Mouse (Mus musculus): ENCODE data around the gene Shroom3. TPM values are rescaled to one million over a fixed set of nuclear protein-coding genes. Genes with fewer than 3 reads are reported as not detected.

The Shroom3 gene
- total and polyA plus RNA-seq, 3 experiments: not detected

DNA sequence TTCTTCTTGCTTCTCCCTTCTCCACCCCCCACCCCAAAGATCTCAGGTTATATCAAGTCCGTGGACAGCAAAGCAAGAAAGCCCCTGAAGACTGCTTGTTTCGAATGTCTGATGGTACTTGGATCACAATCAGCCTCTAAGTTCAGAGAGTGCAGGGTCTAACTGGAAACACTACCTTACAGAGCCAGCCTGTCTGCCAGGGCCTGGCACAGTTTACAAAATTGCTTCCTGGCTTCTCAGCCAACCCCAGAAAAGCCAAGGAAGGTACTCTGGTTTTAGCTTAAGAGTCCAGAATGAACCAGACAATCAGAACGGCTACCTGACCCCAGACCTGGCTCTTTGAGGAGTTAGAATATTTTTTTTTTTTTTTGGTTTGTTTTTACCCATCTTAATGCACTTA is 159.6 kb downstream of the Shroom3 start:
- Histone ChIP-seq H3K4me3 (ENCODE audit: control insufficient read depth in 1 of 2, insufficient read depth in 1 of 2, low read depth in 2 of 2, low read length in 2 of 2) (no peak overlapping the region), H3K27me3 (ENCODE audit: control insufficient read depth in 1 of 2, insufficient read depth in 2 of 2, low read length in 2 of 2) (no peaks in the 10 kb centered on the region), H3K36me3 (ENCODE audit: control insufficient read depth in 1 of 2, insufficient read depth in 2 of 2, low read length in 2 of 2) (no peaks in the 10 kb centered on the region), H3K9ac (ENCODE audit: control insufficient read depth, low read depth, low read length, poor library complexity, severe bottlenecking) (no peak overlapping the region), H3K9me3 (replicated peaks; ENCODE audit: insufficient read depth, low read length) (no peaks in the 10 kb centered on the region), H3K4me1 (ENCODE audit: control insufficient read depth in 1 of 2, insufficient read depth in 2 of 2, low read length in 2 of 2) (no peaks in the 10 kb centered on the region), H3K79me2 (ENCODE audit: control insufficient read depth, insufficient read depth, low read length, poor library complexity) (no peaks in the 10 kb centered on the region), H3K27ac (ENCODE audit: control insufficient read depth, low read depth, low read length) (no peak overlapping the region)
- DNase-seq (ENCODE audit: low read depth, low spot score): no peak
- TF ChIP-seq CHD1 (IDR thresholded peaks at IDR 0.05; ENCODE audit: low read depth, low read length) (no peak), RAD21 (IDR thresholded peaks at IDR 0.05; ENCODE audit: low read depth, low read length) (no peak), CTCF (IDR thresholded peaks at IDR 0.05 in 2 of 3, conservative IDR thresholded peaks at IDR 0.05 in 1 of 3; ENCODE audit: control insufficient read depth in 1 of 3, insufficient read depth in 1 of 3, low read depth in 2 of 3, low read length in 3 of 3, poor library complexity in 1 of 3, severe bottlenecking in 1 of 3) (no peak), MAX (IDR thresholded peaks at IDR 0.05; ENCODE audit: low read length) (no peak), ZC3H11A (IDR thresholded peaks at IDR 0.05; ENCODE audit: low read depth, low read length) (no peak), MYC (IDR thresholded peaks at IDR 0.05; ENCODE audit: low read depth, low read length) (no peak)

GRCm38 (mm10) chr5:92843850-92844785 is 160.9 kb downstream of the Shroom3 start:
- Histone ChIP-seq H3K9me3 (replicated peaks; ENCODE audit: insufficient read depth, low read length) (no peaks in the 10 kb centered on the region), H3K4me1 (ENCODE audit: control insufficient read depth in 1 of 2, insufficient read depth in 2 of 2, low read length in 2 of 2) (no peaks in the 10 kb centered on the region), H3K27me3 (ENCODE audit: control insufficient read depth in 1 of 2, insufficient read depth in 2 of 2, low read length in 2 of 2) (no peaks in the 10 kb centered on the region), H3K36me3 (ENCODE audit: control insufficient read depth in 1 of 2, insufficient read depth in 2 of 2, low read length in 2 of 2) (no peaks in the 10 kb centered on the region), H3K27ac (ENCODE audit: control insufficient read depth, low read depth, low read length) (no peak overlapping the region), H3K9ac (ENCODE audit: control insufficient read depth, low read depth, low read length, poor library complexity, severe bottlenecking) (no peak overlapping the region), H3K4me3 (ENCODE audit: control insufficient read depth in 1 of 2, insufficient read depth in 1 of 2, low read depth in 2 of 2, low read length in 2 of 2) (no peak overlapping the region), H3K79me2 (ENCODE audit: control insufficient read depth, insufficient read depth, low read length, poor library complexity) (no peaks in the 10 kb centered on the region)
- TF ChIP-seq TBP (IDR thresholded peaks at IDR 0.05; ENCODE audit: low read depth, low read length): no peak
- TF ChIP-seq ZMIZ1 (IDR thresholded peaks at IDR 0.05; ENCODE audit: low read depth, low read length): no peak
- TF ChIP-seq NRF1 (IDR thresholded peaks at IDR 0.05; ENCODE audit: insufficient read depth, low read depth, low read length, poor library complexity, severe bottlenecking): no peak
- no peak for TF ChIP-seq CHD1 (IDR thresholded peaks at IDR 0.05; ENCODE audit: low read depth, low read length)
- no peak for TF ChIP-seq MYC (IDR thresholded peaks at IDR 0.05; ENCODE audit: low read depth, low read length)
- TF ChIP-seq RCOR1 (IDR thresholded peaks at IDR 0.05; ENCODE audit: low read depth, low read length): no peak
- TF ChIP-seq ETS1 (IDR thresholded peaks at IDR 0.05; ENCODE audit: low read depth, low read length): no peak
- TF ChIP-seq MAX (IDR thresholded peaks at IDR 0.05; ENCODE audit: low read length): no peak
- no peak for TF ChIP-seq UBTF (IDR thresholded peaks at IDR 0.05; ENCODE audit: borderline replicate concordance, insufficient read depth, low read depth, low read length)
- no peak for TF ChIP-seq MEF2A (IDR thresholded peaks at IDR 0.05; ENCODE audit: extremely low read depth, insufficient replicate concordance, low read depth, low read length, poor library complexity, severe bottlenecking)
- TF ChIP-seq BHLHE40 (IDR thresholded peaks at IDR 0.05; ENCODE audit: borderline replicate concordance, low read depth, low read length): no peak
- TF ChIP-seq EP300 (IDR thresholded peaks at IDR 0.05; ENCODE audit: low read depth in 1 of 2, low read length in 2 of 2): no peak
- no peak for TF ChIP-seq KAT2A (conservative IDR thresholded peaks at IDR 0.05; ENCODE audit: low read depth, low read length)
- no peak for TF ChIP-seq E2F4 (IDR thresholded peaks at IDR 0.05; ENCODE audit: borderline replicate concordance, low read depth, low read length)
- DNase-seq (ENCODE audit: low read depth, low spot score): no peak
